Comparison of ENCODE assay signal across 8 mouse cellular contexts in genomic region chr7:80199851-80200587, GRCm38 (mm10). TPM values are rescaled to one million over a fixed set of nuclear protein-coding genes. Genes with fewer than 3 reads are reported as not detected.
DNase-seq lines count a peak whose midpoint lies in the region; ATAC-seq and TF ChIP-seq lines count a peak whose summit lies in the region.

No protein-coding gene starts in this region.

- no peak overlapping the region; the same call in 1 of the 2 replicates for H3K4me3 ChIP-seq in lung, embryonic 16.5 days (ENCODE audit: low read length)
- H3K4me3 ChIP-seq in lung, adult 2 months (replicated peaks; ENCODE audit: extremely low read depth, low read depth, low read length): no peak overlapping the region
- no peak overlapping the region for H3K4me3 ChIP-seq in forebrain, embryonic 11.5 days (ENCODE audit: low read depth, low read length)
- H3K4me3 ChIP-seq in limb, embryonic 15.5 days: peak overlapping the region; percentile 81
- peak overlapping the region; percentile 64 for H3K4me3 ChIP-seq in stomach, embryonic 15.5 days (replicated peaks)

- DNase-seq in lung, adult 2 months: no peak
- no peak for DNase-seq in forebrain, embryonic 11.5 days (ENCODE audit: low spot score)
- DNase-seq in right cerebral cortex, adult 18-20 months: no peak
- no peak for DNase-seq in thymus, adult 18-20 months

- H3K27ac ChIP-seq in lung, embryonic 16.5 days (ENCODE audit: low read length): no peak overlapping the region; the same call in 1 of the 2 replicates
- H3K27ac ChIP-seq in forebrain, embryonic 11.5 days (ENCODE audit: low read depth, low read length): no peak overlapping the region
- H3K27ac ChIP-seq in limb, embryonic 15.5 days: no peak overlapping the region
- H3K27ac ChIP-seq in stomach, embryonic 15.5 days: 0 out of 2 replicates have a peak overlapping the region, but pooled peaks have one; percentile 19

- peak overlapping the region; percentile 75 for H3K4me2 ChIP-seq in lung, embryonic 16.5 days (ENCODE audit: low read depth, low read length)
- H3K4me2 ChIP-seq in forebrain, embryonic 11.5 days (ENCODE audit: low read depth, low read length, severe bottlenecking): peak overlapping the region; percentile 89; the same call in 1 of the 2 replicates
- peak overlapping the region; percentile 82 for H3K4me2 ChIP-seq in limb, embryonic 15.5 days
- peak overlapping the region; percentile 81 for H3K4me2 ChIP-seq in stomach, embryonic 15.5 days

- 74% methylated on average over 11 of the region's 11 CpGs for WGBS in lung, embryonic 16.5 days
- WGBS in lung, adult 2 months: 77% methylated on average over 11 of the region's 11 CpGs
- 74% methylated on average over 11 of the region's 11 CpGs for WGBS in forebrain, embryonic 11.5 days
- 66% methylated on average over 11 of the region's 11 CpGs for WGBS in limb, embryonic 15.5 days
- 68% methylated on average over 11 of the region's 11 CpGs for whole genome bisulfite sequencing in stomach, embryonic 15.5 days

- no peaks in the 10 kb centered on the region for H3K9me3 ChIP-seq in lung, embryonic 16.5 days (ENCODE audit: control insufficient read depth, low read length)
- no peaks in the 10 kb centered on the region for H3K9me3 ChIP-seq in forebrain, embryonic 11.5 days (ENCODE audit: control insufficient read depth, low read length)
- H3K9me3 ChIP-seq in limb, embryonic 15.5 days: no peaks in the 10 kb centered on the region
- H3K9me3 ChIP-seq in stomach, embryonic 15.5 days: no peaks in the 10 kb centered on the region

- H3K27me3 ChIP-seq in lung, embryonic 16.5 days (ENCODE audit: control insufficient read depth, insufficient read depth, low read depth, low read length): no peaks in the 10 kb centered on the region
- H3K27me3 ChIP-seq in forebrain, embryonic 11.5 days (ENCODE audit: control insufficient read depth, insufficient read depth, low read length): no peaks in the 10 kb centered on the region
- no peaks in the 10 kb centered on the region for H3K27me3 ChIP-seq in limb, embryonic 15.5 days
- no peaks in the 10 kb centered on the region for H3K27me3 ChIP-seq in stomach, embryonic 15.5 days (replicated peaks)

- TF ChIP-seq POLR2A in lung, adult 2 months (IDR thresholded peaks at IDR 0.05; ENCODE audit: borderline replicate concordance, extremely low read depth, low read depth, low read length): no peak

- ATAC-seq in lung, embryonic 16.5 days (ENCODE audit: low read depth): no peak
- no peak for ATAC-seq in forebrain, embryonic 11.5 days (replicated peaks; ENCODE audit: low FRiP score)
- ATAC-seq in limb, embryonic 15.5 days (ENCODE audit: insufficient number of reproducible peaks, low FRiP score, low TSS enrichment, low read depth): no peak
- no peak for ATAC-seq in stomach, embryonic 15.5 days (ENCODE audit: insufficient read depth, low FRiP score, low read depth)
- ATAC-seq in monocyte, adult 5-6 weeks (replicated peaks; ENCODE audit: insufficient number of reproducible peaks, low FRiP score, low TSS enrichment, poor library complexity, severe bottlenecking): no peak

- H3K36me3 ChIP-seq in lung, embryonic 16.5 days (ENCODE audit: control insufficient read depth, insufficient read depth, low read length): no peaks in the 10 kb centered on the region
- no peaks in the 10 kb centered on the region for H3K36me3 ChIP-seq in forebrain, embryonic 11.5 days (ENCODE audit: control insufficient read depth, insufficient read depth, low read length)
- H3K36me3 ChIP-seq in limb, embryonic 15.5 days: no peaks in the 10 kb centered on the region
- H3K36me3 ChIP-seq in stomach, embryonic 15.5 days: no peaks in the 10 kb centered on the region

- H3K4me1 ChIP-seq in lung, embryonic 16.5 days (replicated peaks; ENCODE audit: control insufficient read depth, insufficient read depth, low read length): peaks cover 24% of the 10 kb centered on the region
- peaks cover 3% of the 10 kb centered on the region for H3K4me1 ChIP-seq in lung, adult 2 months (ENCODE audit: control insufficient read depth, insufficient read depth, low read length)
- H3K4me1 ChIP-seq in forebrain, embryonic 11.5 days (replicated peaks; ENCODE audit: control insufficient read depth, insufficient read depth, low read length): peaks cover 10% of the 10 kb centered on the region
- peaks cover 59% of the 10 kb centered on the region for H3K4me1 ChIP-seq in limb, embryonic 15.5 days
- H3K4me1 ChIP-seq in stomach, embryonic 15.5 days: peaks cover 49% of the 10 kb centered on the region

- no peak for TF ChIP-seq CTCF in lung, adult 2 months (IDR thresholded peaks at IDR 0.05; ENCODE audit: insufficient read depth, low read length)

- no peak overlapping the region; the same call in 1 of the 2 replicates for H3K9ac ChIP-seq in lung, embryonic 16.5 days (ENCODE audit: low read length)
- no peak overlapping the region for H3K9ac ChIP-seq in forebrain, embryonic 11.5 days (ENCODE audit: low read length)
- H3K9ac ChIP-seq in limb, embryonic 15.5 days: peak overlapping the region; percentile 82; the same call in 1 of the 2 replicates
- H3K9ac ChIP-seq in stomach, embryonic 15.5 days: 0 out of 2 replicates have a peak overlapping the region, but pooled peaks have one; percentile 12

RNA-seq across cellular contexts. Expression of gene Sema4b, which starts 13.4 kb away (rescaled TPM):
- polyA plus RNA-seq in lung, embryonic 16.5 days (2015; fragmentation: Nextera tagmentation; extraction: Ambion mirVana): 15.8 and 16.3 TPM in 2 replicates
- polyA plus RNA-seq in lung, adult 2 months (2012; rRNA removed): 14.7 and 19.0 TPM in 2 replicates
- polyA plus RNA-seq in forebrain, embryonic 11.5 days (2014; fragmentation: Nextera tagmentation; extraction: Ambion mirVana): 15.7 and 17.3 TPM in 2 replicates
- polyA plus RNA-seq in limb, embryonic 15.5 days (2015; fragmentation: Nextera tagmentation; extraction: Ambion mirVana): 16.5 and 18.1 TPM in 2 replicates
- polyA plus RNA-seq in stomach, embryonic 15.5 days (2015; fragmentation: Nextera tagmentation; extraction: Ambion mirVana): 22.1 and 23.8 TPM in 2 replicates
- 7.4 to 9.3 TPM (median 9.1 TPM) in 3 replicates for total RNA-seq in monocyte, adult 5-6 weeks (2017)

RNA-seq across cellular contexts. Expression of gene Cib1, which starts 32.6 kb away (rescaled TPM):
- 88.4 and 96.0 TPM in 2 replicates for polyA plus RNA-seq in lung, embryonic 16.5 days (2015; fragmentation: Nextera tagmentation; extraction: Ambion mirVana)
- polyA plus RNA-seq in lung, adult 2 months (2012; rRNA removed): 93.8 and 94.6 TPM in 2 replicates
- polyA plus RNA-seq in forebrain, embryonic 11.5 days (2014; fragmentation: Nextera tagmentation; extraction: Ambion mirVana): 51.4 and 58.1 TPM in 2 replicates
- 62.5 and 69.4 TPM in 2 replicates for polyA plus RNA-seq in limb, embryonic 15.5 days (2015; fragmentation: Nextera tagmentation; extraction: Ambion mirVana)
- polyA plus RNA-seq in stomach, embryonic 15.5 days (2015; fragmentation: Nextera tagmentation; extraction: Ambion mirVana): 157 and 158 TPM in 2 replicates
- 37.5 to 51.3 TPM (median 45.7 TPM) in 3 replicates for total RNA-seq in monocyte, adult 5-6 weeks (2017)

RNA-seq across cellular contexts. Expression of gene Gdpgp1, which starts 32.6 kb away (rescaled TPM):
- polyA plus RNA-seq in lung, embryonic 16.5 days (2015; fragmentation: Nextera tagmentation; extraction: Ambion mirVana): 3.5 and 3.9 TPM in 2 replicates
- polyA plus RNA-seq in lung, adult 2 months (2012; rRNA removed): 2.4 and 3.2 TPM in 2 replicates
- polyA plus RNA-seq in forebrain, embryonic 11.5 days (2014; fragmentation: Nextera tagmentation; extraction: Ambion mirVana): 5.3 and 5.7 TPM in 2 replicates
- 3.2 and 3.8 TPM in 2 replicates for polyA plus RNA-seq in limb, embryonic 15.5 days (2015; fragmentation: Nextera tagmentation; extraction: Ambion mirVana)
- polyA plus RNA-seq in stomach, embryonic 15.5 days (2015; fragmentation: Nextera tagmentation; extraction: Ambion mirVana): 5.2 and 5.3 TPM in 2 replicates
- 0.86 to 3.5 TPM (median 2.2 TPM) in 3 replicates for total RNA-seq in monocyte, adult 5-6 weeks (2017)

RNA-seq across cellular contexts. Expression of gene Ttll13, which starts 46.2 kb away (rescaled TPM):
- polyA plus RNA-seq in lung, embryonic 16.5 days (2015; fragmentation: Nextera tagmentation; extraction: Ambion mirVana): 1.1 and 2.2 TPM in 2 replicates
- 1.2 and 1.3 TPM in 2 replicates for polyA plus RNA-seq in lung, adult 2 months (2012; rRNA removed)
- polyA plus RNA-seq in forebrain, embryonic 11.5 days (2014; fragmentation: Nextera tagmentation; extraction: Ambion mirVana): 1.2 and 1.5 TPM in 2 replicates
- 0.73 and 1.1 TPM in 2 replicates for polyA plus RNA-seq in limb, embryonic 15.5 days (2015; fragmentation: Nextera tagmentation; extraction: Ambion mirVana)
- polyA plus RNA-seq in stomach, embryonic 15.5 days (2015; fragmentation: Nextera tagmentation; extraction: Ambion mirVana): 1.1 and 1.6 TPM in 2 replicates
- 3.0 TPM in 1 of 3 replicates, not detected in the others for total RNA-seq in monocyte, adult 5-6 weeks (2017)

Comparison
In these comparisons a context has a peak if more than half of its experiments do, and no peak if none do; other contexts are left out.
1. H3K4me3 ChIP-seq: peak in limb, embryonic 15.5 days (single experiment) and stomach, embryonic 15.5 days (single experiment); none in lung, embryonic 16.5 days (single experiment), lung, adult 2 months (single experiment) and forebrain, embryonic 11.5 days (single experiment).
2. H3K9ac ChIP-seq: peak in limb, embryonic 15.5 days (single experiment) and stomach, embryonic 15.5 days (single experiment); none in lung, embryonic 16.5 days (single experiment) and forebrain, embryonic 11.5 days (single experiment).
3. Peak in every context shown above with its lines, with median percentiles within 50 percentile points of each other: H3K4me2 ChIP-seq.